Mouse (Mus musculus) retina, adult 2 months (tissue): ENCODE measurements around the gene Zscan21.

ENCODE experiments used
- DNase-seq: peaks from one replicate; pipeline ENCODE4 v3.0.0-alpha.2; 2012; ENCODE audit warnings: low read depth, low spot score

Gene Zscan21

GRCm38 (mm10) chr5:138117199-138118015 lies 704 bp downstream of the Zscan21 start:
- no peak for DNase-seq

- no peak for DNase-seq
These were observed 1.3 kb downstream of the Zscan21 start for GRCm38 (mm10) chr5:138118041-138118440.

GRCm38 (mm10) chr5:138132425-138133064 lies 15.8 kb downstream of the Zscan21 start:
- no peak for DNase-seq

GRCm38 (mm10) chr5:138137257-138137656 lies 20.6 kb downstream of the Zscan21 start:
- no peak for DNase-seq

- no peak for DNase-seq
These were observed 21.3 kb downstream of the Zscan21 start for GRCm38 (mm10) chr5:138137935-138138549.

- no peak for DNase-seq
These were observed 21.9 kb downstream of the Zscan21 start for GRCm38 (mm10) chr5:138138585-138138984.

GRCm38 (mm10) chr5:138154390-138154789 lies 37.7 kb downstream of the Zscan21 start:
- no peak for DNase-seq

- peak; percentile 91 for DNase-seq
These were observed 38.8 kb downstream of the Zscan21 start, which contains the start of gene Zfp113 for GRCm38 (mm10) chr5:138155443-138155976. TSS of gene Zfp113 (minus strand) at chr5:138155744.

GRCm38 (mm10) chr5:138160224-138160762 lies 43.6 kb downstream of the Zscan21 start:
- DNase-seq = no peak

GRCm38 (mm10) chr5:138160842-138161665 lies 44.4 kb downstream of the Zscan21 start, which contains the start of gene Cops6:
TSS of gene Cops6 (plus strand) at chr5:138161071.
- peak; percentile 84 for DNase-seq

GRCm38 (mm10) chr5:138163046-138163445 lies 46.3 kb downstream of the Zscan21 start:
- DNase-seq = no peak

GRCm38 (mm10) chr5:138163610-138164009 lies 46.9 kb downstream of the Zscan21 start:
- DNase-seq = no peak

- DNase-seq = no peak
These were observed 48.9 kb downstream of the Zscan21 start for GRCm38 (mm10) chr5:138165594-138165993.

- peak; percentile 89 for DNase-seq
These were observed 54.3 kb downstream of the Zscan21 start for GRCm38 (mm10) chr5:138170936-138171561.

GRCm38 (mm10) chr5:138171695-138172491 lies 55.2 kb downstream of the Zscan21 start, which contains the start of the genes Ap4m1 and Mcm7:
TSS of gene Ap4m1 (plus strand) at chr5:138172002.
TSS of gene Mcm7 (minus strand) at chr5:138172422.
- DNase-seq = peak; percentile 93

- DNase-seq = no peak
These were observed 56.5 kb downstream of the Zscan21 start for GRCm38 (mm10) chr5:138173217-138173616.
